Mouse (Mus musculus): ENCODE data around the gene Lmo4.

DNA sequence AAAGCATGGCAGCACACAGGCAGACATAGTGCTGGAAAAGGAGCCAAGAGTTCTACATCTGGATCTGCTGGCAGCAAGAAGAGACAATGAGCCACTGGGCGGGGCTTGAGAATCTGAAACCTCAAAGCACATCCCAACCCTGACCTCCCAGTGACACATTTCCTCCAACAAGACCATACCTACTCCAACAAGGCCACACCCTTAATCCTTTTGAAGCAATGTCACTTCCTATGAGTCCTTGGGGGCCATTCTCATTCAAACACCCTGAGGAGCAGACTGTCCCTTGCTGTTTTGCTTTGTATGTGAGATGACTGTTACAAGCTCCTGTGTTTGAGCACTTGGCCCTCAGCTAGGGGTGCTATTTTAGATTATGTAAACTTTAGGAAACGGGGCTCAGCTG lies 33.3 kb downstream of the Lmo4 start:
- TF ChIP-seq CTCF (IDR thresholded peaks at IDR 0.05; ENCODE audit: borderline replicate concordance, insufficient read depth, low read depth, low read length) (no peak), POLR2A (IDR thresholded peaks at IDR 0.05; ENCODE audit: borderline replicate concordance, insufficient read depth, low read length) (no peak)

Data from cerebellum, adult 2 months (tissue).